Mouse (Mus musculus) ovary, postnatal 36 days (tissue): ENCODE data around the gene Rer1.

ENCODE experiments used
- DNase-seq: peaks from one replicate; pipeline ENCODE4 v3.0.0; 2022; ENCODE audit warnings: low spot score, mixed read lengths

Rer1 gene

DNA sequence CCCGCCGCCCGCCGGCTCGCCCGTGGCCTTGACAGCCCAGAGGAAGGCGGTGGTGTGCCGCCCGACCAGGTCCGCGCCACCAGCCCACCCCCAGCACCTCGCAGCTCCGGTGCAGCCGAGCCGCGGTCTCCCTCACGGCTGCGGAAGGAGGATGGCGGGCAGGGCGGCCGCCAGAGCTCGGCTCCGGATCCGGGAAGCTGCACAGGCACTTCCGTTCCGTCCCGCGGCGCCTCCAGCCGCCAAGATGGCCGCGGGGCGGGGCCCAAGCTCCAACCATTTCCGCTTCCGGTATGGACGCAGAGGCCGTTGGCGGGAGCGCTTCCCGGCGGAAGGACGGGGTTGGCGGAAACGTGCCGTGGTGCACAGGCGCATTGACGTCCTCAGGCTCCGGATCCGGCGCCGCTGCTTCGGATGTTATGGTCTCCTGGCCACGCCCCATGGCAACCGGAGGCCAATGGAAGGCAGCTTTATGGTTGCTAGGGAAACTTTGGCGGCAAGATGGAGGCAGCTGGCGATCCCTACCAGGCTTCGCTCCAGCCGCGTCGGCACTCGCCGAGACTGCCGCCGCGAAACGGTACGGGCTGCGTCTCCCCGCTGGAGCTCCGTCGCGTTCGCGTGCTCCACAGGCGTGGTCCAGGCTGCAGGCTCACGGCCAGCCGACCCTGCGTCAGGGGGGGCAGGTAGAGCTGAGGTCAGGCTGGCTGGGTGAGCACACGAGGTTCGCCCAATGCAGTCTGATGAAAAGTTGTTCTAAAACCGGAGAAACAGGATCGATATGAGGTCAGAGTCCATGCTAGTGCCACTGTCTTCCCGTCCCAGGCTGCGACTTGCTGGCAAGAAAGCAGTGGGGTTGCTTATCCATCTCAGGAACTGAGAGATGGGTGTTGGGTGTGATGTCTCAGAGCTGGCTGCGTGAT, at the start of gene Rer1, which contains the start of gene Morn1:
Gene Rer1 (minus strand): TSS at position 275 of the 917 bp plus-strand sequence.
Gene Morn1 (plus strand): TSS at position 470 of the 917 bp plus-strand sequence.
- peak; percentile 100 for DNase-seq

GRCm38 (mm10) chr4:155134686-155135172, 48.5 kb upstream of the Rer1 start:
- DNase-seq: no peak

- no peak for DNase-seq
Measured at GRCm38 (mm10) chr4:155133658-155134417, 47.7 kb upstream of the Rer1 start.

DNA sequence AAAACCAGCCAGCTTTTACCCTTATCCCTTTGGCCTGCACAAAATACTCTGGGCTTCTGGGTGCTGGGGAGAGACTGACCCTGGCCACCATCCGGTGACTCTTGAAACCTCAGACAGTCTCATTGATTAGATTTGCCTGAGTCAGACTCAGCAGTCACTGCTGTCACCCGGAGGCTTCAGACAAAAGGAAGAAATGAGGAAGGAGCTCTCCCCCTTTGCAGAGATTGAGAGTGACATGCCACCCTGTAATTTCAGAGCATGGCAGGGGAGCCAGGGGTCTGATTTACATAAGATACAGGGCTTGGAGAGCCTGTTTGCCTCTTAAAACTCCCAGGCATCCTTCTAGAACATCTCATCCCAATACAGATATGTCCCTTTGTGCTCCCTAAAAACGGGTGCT, 47.0 kb upstream of the Rer1 start:
- no peak for DNase-seq

DNA sequence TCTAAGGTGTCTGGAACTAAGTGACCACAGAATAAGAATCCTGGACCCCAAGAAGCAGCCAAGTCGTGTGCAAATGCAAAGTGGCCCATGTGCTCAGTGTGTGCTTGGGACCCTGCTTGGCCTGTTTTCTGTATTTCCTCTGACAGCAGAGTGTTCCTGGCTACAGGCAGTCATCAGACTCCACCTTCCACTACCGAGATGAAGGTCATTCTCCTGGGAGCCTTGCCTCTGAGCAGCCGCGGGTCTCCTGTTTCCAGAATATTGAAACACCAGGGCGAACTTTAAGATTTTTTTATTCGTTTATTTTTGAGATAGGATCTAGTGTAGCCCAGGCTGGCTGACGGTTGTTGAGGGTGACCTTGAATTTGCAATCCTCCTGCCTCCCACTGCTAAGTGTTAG, 44.4 kb upstream of the Rer1 start:
- no peak for DNase-seq

DNA sequence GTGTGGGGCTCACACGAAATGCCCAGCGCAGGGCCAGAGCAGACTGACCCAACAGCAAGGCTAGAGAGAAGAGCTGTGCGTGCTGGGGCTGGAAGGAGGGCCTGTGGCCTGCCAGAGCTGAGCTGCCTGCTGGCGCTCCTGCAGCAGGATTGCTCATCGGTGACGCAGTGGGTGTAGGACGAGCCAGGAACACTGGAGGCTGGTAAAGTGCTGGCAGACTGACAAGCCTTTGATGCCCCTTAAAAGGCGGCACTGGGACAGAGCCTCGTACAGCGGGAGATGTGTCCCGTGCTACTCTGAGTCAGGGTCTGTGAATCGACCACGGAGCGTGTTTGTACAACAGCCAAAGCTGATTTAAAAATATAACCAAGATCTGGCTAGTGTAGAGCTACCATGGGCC, 43.8 kb upstream of the Rer1 start:
- DNase-seq: peak; percentile 74

DNA sequence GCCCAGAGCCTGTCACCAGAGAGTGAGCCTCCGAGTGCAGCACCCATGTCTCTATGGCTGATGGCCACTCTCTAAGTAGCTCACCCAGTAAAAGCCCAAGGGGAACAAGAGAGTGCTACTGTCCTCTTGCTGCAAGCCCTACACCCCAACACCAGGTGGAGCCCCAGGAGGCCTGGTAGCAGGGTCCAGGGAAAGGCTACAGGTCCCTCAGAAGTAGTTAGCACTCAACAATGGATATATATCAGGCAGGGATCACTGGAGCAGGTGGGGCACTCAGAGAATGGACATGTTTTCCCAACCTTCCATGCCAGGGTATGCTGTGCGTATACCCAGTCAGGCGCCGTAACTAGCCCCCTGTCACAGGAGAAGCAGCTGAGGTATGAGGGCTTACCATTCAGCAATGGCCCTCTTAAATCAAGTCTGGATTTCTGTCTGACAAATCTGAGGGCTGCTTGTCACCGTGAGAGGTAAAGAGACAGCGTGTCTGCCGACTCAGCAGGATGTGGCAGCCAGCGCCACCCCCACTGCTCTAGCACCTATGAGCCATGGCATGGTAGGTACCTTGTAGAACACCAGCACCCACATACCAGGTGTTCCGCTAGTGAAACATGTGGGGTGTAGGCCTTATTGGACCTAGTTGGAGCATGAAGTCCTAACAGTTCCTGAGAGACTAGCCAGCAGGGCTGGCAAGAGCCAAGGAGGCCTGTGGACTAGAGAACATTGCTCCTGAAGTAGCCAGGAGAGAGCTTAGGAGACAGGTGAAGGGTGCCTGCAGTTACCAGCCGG, 43.1 kb upstream of the Rer1 start:
- no peak for DNase-seq

- no peak for DNase-seq
Measured at GRCm38 (mm10) chr4:155128411-155128810, 42.2 kb upstream of the Rer1 start.

GRCm38 (mm10) chr4:155126602-155127372, 40.6 kb upstream of the Rer1 start:
- DNase-seq: no peak

DNA sequence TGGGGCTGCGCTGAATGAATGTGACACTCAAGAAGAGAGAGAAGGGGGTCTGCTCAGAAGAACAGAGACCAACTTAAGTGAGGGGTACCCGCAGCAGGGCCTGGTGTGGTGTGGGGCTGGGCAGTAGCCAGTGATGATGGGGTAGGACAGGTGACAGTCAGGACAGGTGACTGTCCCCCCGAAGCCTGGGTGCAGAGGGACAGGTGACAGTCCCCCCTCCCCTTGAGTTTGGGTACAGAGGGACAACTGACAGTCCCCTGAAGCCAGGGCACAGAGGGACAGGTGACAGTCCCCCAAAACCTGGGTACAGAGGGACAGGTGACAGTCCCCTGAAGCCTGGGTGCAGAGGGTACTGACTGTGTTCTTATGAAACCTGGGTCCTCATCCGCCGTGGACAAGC, 40.0 kb upstream of the Rer1 start:
- DNase-seq: no peak

DNA sequence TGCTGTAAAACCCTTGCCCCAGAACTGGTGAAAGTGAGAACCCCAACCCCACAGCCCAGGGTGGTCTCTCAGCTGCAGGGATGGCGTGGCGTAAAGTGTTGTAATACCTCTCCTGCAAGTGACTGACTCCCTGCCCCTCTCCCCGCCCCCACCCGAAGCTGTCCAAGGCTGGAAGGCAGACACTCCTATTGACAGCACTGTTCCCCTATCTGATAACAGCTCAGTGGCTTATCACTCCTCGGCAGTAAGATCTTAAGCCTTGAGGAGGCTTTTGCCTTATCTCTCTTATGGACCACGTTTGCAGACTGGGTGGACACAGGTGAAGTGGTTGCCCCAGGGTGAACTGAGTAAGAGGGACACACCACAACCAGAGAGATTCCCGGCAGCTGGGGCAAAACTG, 39.1 kb upstream of the Rer1 start:
- no peak for DNase-seq

DNA sequence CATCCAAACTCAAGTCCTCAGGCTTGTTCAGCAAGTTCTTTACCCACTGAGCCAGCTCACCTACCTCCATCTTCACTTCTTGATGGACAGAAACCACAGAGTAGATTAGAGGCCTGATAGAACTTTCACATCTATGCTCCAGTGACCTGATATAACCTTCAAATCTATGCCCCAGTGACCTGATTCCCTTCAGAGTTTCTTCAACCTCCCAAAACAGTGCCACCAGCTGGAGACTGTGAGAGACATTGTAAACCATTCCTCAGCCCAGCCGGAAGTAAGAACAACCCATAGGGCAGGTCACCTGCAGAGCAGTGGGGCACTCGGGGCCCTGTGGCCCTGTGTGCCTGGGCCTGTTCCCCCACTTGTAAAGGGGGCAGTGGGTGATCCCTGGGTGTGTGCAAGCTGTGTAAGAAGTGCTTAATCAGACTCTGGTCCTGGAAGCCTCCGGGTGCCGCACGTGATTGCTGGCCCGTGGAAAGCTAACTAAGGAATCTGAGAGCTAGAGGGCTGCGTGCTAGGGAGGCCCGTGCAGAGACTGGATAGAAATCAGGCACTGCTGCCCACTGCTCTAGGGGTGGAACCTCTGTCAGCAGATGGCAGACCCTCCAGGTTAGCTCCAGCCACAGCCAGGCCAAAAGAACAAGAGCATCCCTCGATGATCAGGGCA, 37.8 kb upstream of the Rer1 start:
- DNase-seq: no peak

DNA sequence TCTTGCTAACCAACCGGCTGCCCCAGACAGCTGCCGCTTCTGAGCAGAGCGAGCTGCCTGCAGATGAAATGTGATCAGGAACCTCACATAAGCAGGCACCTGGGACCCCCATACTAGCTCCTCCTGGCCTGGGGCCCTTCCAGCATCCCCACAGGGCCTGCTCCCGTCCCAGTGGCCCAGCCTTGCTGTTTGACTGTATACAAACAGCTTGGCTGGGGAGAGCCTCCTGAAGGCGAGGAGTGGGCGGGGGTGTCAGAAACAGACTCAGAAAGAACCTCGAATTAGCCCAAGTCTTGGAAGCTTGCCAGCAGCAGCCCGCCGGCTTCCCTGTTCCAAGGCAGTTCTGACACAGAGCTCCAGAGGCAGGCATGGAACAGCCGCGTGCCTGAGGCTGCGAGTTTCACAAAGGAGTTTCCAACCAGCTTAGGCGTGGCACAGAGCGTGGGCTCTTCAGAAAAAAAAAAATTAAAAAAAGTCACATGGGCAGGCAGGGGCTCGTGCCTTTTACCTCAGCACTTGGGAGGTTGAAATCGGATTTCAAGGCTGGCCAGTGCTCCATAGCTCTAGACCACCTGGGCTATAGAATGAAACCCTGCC, 36.4 kb upstream of the Rer1 start:
- DNase-seq: peak; percentile 74

- DNase-seq: no peak
Measured at GRCm38 (mm10) chr4:155121915-155122443, 35.8 kb upstream of the Rer1 start.

DNA sequence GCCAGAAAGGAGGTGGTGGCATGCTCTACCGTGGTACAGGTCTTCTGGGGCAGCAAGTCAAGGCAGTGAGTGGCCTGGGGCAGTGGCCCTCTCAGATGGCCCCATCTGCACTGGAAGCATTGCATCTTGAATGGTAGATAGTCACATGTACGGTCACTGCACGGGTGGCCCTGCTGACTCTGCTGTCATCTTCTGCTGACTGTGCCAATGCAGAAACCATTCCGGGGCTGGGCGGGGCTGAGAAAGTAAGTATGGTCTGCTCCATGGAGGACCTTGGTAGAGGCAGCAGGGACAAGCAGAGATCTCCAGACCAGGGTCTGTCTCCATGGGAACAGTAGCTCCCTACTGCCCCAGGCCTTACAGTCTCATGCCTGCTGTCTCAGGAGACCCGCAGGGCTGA, 35.0 kb upstream of the Rer1 start:
- DNase-seq: no peak

DNA sequence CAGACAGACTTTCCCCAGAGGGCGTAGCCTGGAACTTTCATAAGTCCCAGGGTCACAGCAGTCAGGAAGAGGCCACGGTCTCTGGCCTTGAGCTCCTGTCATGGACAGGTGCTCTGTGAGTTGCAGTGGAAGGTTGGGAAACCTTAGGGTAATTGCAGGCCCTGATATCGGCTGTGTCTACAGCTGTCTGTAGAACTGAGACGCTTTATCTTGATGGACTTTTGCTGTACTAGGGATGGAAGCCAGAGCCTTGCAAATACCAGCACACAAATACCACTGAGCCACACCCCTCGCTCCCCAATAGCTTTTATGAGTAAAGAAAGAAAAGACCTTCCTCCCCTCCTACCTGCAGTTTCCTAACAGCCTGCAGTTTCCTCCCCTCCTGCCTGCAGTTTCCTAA, 34.4 kb upstream of the Rer1 start:
- DNase-seq: no peak

- DNase-seq: no peak
Measured at GRCm38 (mm10) chr4:155120038-155120437, 33.9 kb upstream of the Rer1 start.

DNA sequence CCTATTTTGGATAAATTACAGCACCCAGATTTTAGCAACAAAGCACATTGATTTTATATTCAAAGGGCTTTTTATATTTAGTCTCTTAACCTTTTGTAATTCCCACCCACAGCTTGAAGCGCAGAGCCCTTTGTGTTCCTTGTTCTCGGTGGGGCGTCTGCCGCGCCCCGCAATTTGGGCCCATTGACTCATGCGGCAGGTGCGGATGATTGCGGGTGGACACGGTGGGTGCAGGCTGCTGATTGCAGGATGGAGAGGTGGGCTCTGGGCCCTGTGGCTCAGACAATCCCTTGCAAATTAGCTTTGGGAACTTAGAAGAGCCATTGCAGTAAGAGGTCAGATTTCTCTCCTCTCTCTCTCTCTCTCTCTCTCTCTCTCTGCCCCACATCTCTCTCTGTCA, 32.1 kb upstream of the Rer1 start:
- DNase-seq: no peak

GRCm38 (mm10) chr4:155117396-155117978, 31.3 kb upstream of the Rer1 start:
- no peak for DNase-seq

GRCm38 (mm10) chr4:155116607-155117006, 30.4 kb upstream of the Rer1 start:
- no peak for DNase-seq
